Mouse (Mus musculus) yolk sac, embryonic 10.5 days (tissue): ENCODE data around the gene Glmn.

Source experiments
- DNase-seq: peaks from one replicate; pipeline ENCODE4 v3.0.0-alpha.2; 2017; ENCODE audit warnings: low spot score

Glmn gene

GRCm38 (mm10) chr5:107597301-107598077, at the start of gene Glmn, which contains the start of gene Rpap2:
Glmn (minus strand) TSS chr5:107597888.
Rpap2 (plus strand) TSS chr5:107597373.
- peak; percentile 94 for DNase-seq

- no peak for DNase-seq
Observed at GRCm38 (mm10) chr5:107645935-107646334, 48.2 kb upstream of the Glmn start.

GRCm38 (mm10) chr5:107644595-107644994, 46.9 kb upstream of the Glmn start:
- DNase-seq = no peak

- DNase-seq = no peak
Observed at GRCm38 (mm10) chr5:107638366-107638765, 40.7 kb upstream of the Glmn start.

- no peak for DNase-seq
Observed at GRCm38 (mm10) chr5:107637106-107637505, 39.4 kb upstream of the Glmn start.

- no peak for DNase-seq
Observed at GRCm38 (mm10) chr5:107633651-107634050, 36.0 kb upstream of the Glmn start.

- DNase-seq = no peak
Observed at GRCm38 (mm10) chr5:107621327-107621726, 23.6 kb upstream of the Glmn start.

GRCm38 (mm10) chr5:107617986-107618385, 20.3 kb upstream of the Glmn start:
- no peak for DNase-seq

- peak; percentile 6 for DNase-seq
Observed at GRCm38 (mm10) chr5:107611224-107611623, 13.5 kb upstream of the Glmn start.

- DNase-seq = no peak
Observed at GRCm38 (mm10) chr5:107598380-107598779, 692 bp upstream of the Glmn start.

GRCm38 (mm10) chr5:107569148-107569547, 28.5 kb downstream of the Glmn start:
- no peak for DNase-seq

- no peak for DNase-seq
Observed at GRCm38 (mm10) chr5:107556969-107557368, 40.7 kb downstream of the Glmn start.

GRCm38 (mm10) chr5:107554336-107554735, 43.4 kb downstream of the Glmn start:
- no peak for DNase-seq

GRCm38 (mm10) chr5:107548444-107548843, 49.2 kb downstream of the Glmn start:
- no peak for DNase-seq

GRCm38 (mm10) chr5:107547955-107548354, 49.7 kb downstream of the Glmn start:
- no peak for DNase-seq

- no peak for DNase-seq
Observed at GRCm38 (mm10) chr5:107545927-107546326, 51.8 kb downstream of the Glmn start.

GRCm38 (mm10) chr5:107541696-107542095, 56.0 kb downstream of the Glmn start:
- DNase-seq = no peak

- peak; percentile 48 for DNase-seq
Observed at GRCm38 (mm10) chr5:107534581-107534980, 63.1 kb downstream of the Glmn start, which contains the start of gene 1700028K03Rik. 1700028K03Rik (plus strand) TSS chr5:107534709.

- DNase-seq = no peak
Observed at GRCm38 (mm10) chr5:107533590-107533989, 64.1 kb downstream of the Glmn start.

- DNase-seq = no peak
Observed at GRCm38 (mm10) chr5:107528856-107529255, 68.8 kb downstream of the Glmn start.

GRCm38 (mm10) chr5:107524281-107524680, 73.4 kb downstream of the Glmn start:
- DNase-seq = no peak

- DNase-seq = no peak
Observed at GRCm38 (mm10) chr5:107521897-107522296, 75.8 kb downstream of the Glmn start.

GRCm38 (mm10) chr5:107521386-107521785, 76.3 kb downstream of the Glmn start:
- DNase-seq = no peak

GRCm38 (mm10) chr5:107518602-107519001, 79.1 kb downstream of the Glmn start:
- no peak for DNase-seq
